Mouse (Mus musculus) stomach, embryonic 15.5 days (tissue): ENCODE measurements at regions not wholly inside any gene's neighbourhood (a gene's known extent, or its start where the extent isn't known, plus 50 kb on each side); places are given as distances from the start of the nearest gene placed in this dataset.

Experiments used
- ATAC-seq: fragments of 200-750 bp; cut with Nextera tagmentation; 2 replicates; pipeline ENCODE4 v1.8.0; 2017; ENCODE audit warnings: low read depth, moderate number of reproducible peaks, moderate TSS enrichment; ENCODE audit not compliant: insufficient read depth, low FRiP score
- H3K27ac ChIP-seq: fragments of 300-500 bp; sonication (generic); 2 replicates; pipeline ENCODE4 v1.5.1; 2015; ENCODE audit warnings: mild to moderate bottlenecking, inconsistent platforms
- H3K27me3 ChIP-seq: fragments of 300-500 bp; sonication (generic); replicated peaks from 2 replicates; pipeline ENCODE4 v1.6.1; 2015; ENCODE audit warnings: inconsistent platforms
- H3K36me3 ChIP-seq: fragments of 300-500 bp; sonication (generic); 2 replicates; pipeline ENCODE4 v1.6.1; 2015; ENCODE audit warnings: inconsistent platforms
- H3K4me1 ChIP-seq: fragments of 300-500 bp; sonication (generic); 2 replicates; pipeline ENCODE4 v1.6.1; 2015; ENCODE audit warnings: inconsistent platforms
- H3K4me2 ChIP-seq: fragments of 300-500 bp; sonication (generic); 2 replicates; pipeline ENCODE4 v1.6.1; 2015; ENCODE audit warnings: mild to moderate bottlenecking, inconsistent platforms
- H3K4me3 ChIP-seq: fragments of 300-500 bp; sonication (generic); replicated peaks from 2 replicates; pipeline ENCODE4 v1.5.1; 2015; ENCODE audit warnings: inconsistent platforms
- H3K9ac ChIP-seq: fragments of 300-500 bp; sonication (generic); 2 replicates; pipeline ENCODE4 v1.6.1; 2015; ENCODE audit warnings: inconsistent platforms
- H3K9me3 ChIP-seq: fragments of 300-500 bp; sonication (generic); 2 replicates; pipeline ENCODE4 v1.6.1; 2016; ENCODE audit warnings: inconsistent platforms
- WGBS: fragments of 180-500 bp; shearing (Covaris S2); methylation state at CpG from one replicate; pipeline ENCODE4 v1.1.7; 2015; 5-methylcytosine and 5-hydroxymethylcytosine counted together

DNA sequence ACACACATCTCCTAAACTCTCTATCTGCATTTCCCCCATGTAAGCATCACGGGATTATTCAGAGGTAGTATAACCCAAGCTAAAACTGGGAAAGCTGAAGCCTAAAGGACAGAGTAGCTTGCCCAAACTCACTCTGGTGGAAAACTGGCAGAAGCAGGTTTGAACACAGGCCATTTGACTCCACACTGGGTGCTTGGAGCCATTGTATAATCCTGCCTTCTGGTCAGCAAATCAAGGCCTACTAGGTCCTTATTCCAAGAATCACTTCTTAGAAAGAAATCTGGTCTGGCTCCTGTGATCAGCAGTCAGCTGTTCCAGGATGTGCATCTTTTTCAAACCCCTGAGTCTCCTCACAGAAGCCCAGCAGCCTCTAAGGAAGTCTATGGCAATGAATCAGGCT lies 582.4 kb downstream of the Nfib start:
- no peak overlapping the region for H3K9ac ChIP-seq
- H3K27ac ChIP-seq = no peak overlapping the region
- no peaks in the 10 kb centered on the region for H3K27me3 ChIP-seq
- H3K4me2 ChIP-seq = no peak overlapping the region
- 97% methylated on average over 1 of the region's 1 CpGs for WGBS
- H3K9me3 ChIP-seq = no peaks in the 10 kb centered on the region
- no peak for ATAC-seq
- no peak overlapping the region for H3K4me3 ChIP-seq
- no peaks in the 10 kb centered on the region for H3K36me3 ChIP-seq
- H3K4me1 ChIP-seq = no peaks in the 10 kb centered on the region

- Histone ChIP-seq H3K9ac (no peak overlapping the region), H3K27ac (no peak overlapping the region), H3K27me3 (no peaks in the 10 kb centered on the region), H3K4me3 (no peak overlapping the region), H3K36me3 (no peaks in the 10 kb centered on the region), H3K4me1 (no peaks in the 10 kb centered on the region), H3K4me2 (no peak overlapping the region), H3K9me3 (no peaks in the 10 kb centered on the region)
- 79% methylated on average over 4 of the region's 4 CpGs for WGBS
- ATAC-seq = no peak
These were observed 584.8 kb downstream of the Nfib start for GRCm38 (mm10) chr4:82120796-82121195.

GRCm38 (mm10) chr4:82120326-82120725 lies 585.2 kb downstream of the Nfib start:
- ATAC-seq = no peak
- no peak overlapping the region for H3K27ac ChIP-seq
- H3K9me3 ChIP-seq = no peaks in the 10 kb centered on the region
- H3K36me3 ChIP-seq = no peaks in the 10 kb centered on the region
- WGBS = 60% methylated on average over 1 of the region's 1 CpGs
- no peak overlapping the region for H3K4me3 ChIP-seq
- H3K4me2 ChIP-seq = no peak overlapping the region
- no peak overlapping the region for H3K9ac ChIP-seq
- no peaks in the 10 kb centered on the region for H3K4me1 ChIP-seq
- no peaks in the 10 kb centered on the region for H3K27me3 ChIP-seq

DNA sequence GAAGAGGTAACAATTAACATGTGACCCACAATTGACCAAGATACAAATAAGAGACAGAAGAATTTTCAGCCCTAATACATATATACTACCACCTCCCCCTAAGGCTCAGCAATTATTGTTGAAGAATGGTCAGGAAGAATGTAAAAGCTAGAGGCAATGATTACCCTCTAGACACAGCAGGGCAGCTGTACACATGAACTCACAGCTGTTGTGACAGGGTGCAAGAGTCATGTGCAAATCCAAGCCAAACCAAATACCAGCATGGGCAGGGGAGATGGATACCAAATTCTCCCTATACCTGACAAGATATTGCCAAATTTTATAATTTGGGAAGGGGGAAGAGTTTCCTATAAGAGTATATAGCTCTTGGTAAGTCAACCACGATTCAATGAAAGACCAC lies 603.7 kb downstream of the Nfib start:
- Histone ChIP-seq H3K4me3 (no peak overlapping the region), H3K36me3 (no peaks in the 10 kb centered on the region), H3K27ac (no peak overlapping the region), H3K4me2 (no peak overlapping the region), H3K4me1 (no peaks in the 10 kb centered on the region), H3K9ac (no peak overlapping the region), H3K9me3 (no peaks in the 10 kb centered on the region), H3K27me3 (no peaks in the 10 kb centered on the region)
- ATAC-seq = no peak
- 94% methylated on average over 1 of the region's 1 CpGs for WGBS

DNA sequence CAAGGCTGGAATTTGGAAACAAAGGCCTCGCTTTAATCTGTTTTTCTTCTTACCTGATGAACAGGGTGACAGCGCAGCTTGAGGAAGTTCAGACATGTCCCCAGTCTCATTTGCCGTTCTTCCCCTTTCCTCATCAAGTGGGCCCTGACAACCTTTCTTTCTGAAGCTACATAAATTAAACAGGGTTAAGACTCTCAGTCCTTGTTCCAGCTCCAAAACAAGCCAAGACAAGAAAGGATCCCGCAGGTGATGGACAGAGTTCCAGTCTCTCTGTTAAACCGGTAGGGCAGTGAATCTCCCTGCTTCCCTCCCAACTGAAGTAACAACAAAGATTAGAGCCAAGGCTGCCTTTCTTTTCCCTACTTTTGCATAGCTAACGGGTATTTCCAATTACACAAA lies 605.6 kb downstream of the Nfib start:
- WGBS = 66% methylated on average over 6 of the region's 6 CpGs
- Histone ChIP-seq H3K27me3 (no peaks in the 10 kb centered on the region), H3K9ac (no peak overlapping the region), H3K4me1 (no peaks in the 10 kb centered on the region), H3K4me2 (no peak overlapping the region), H3K9me3 (no peaks in the 10 kb centered on the region), H3K27ac (no peak overlapping the region), H3K36me3 (no peaks in the 10 kb centered on the region), H3K4me3 (no peak overlapping the region)
- no peak; the same call in 1 of the 2 replicates for ATAC-seq

GRCm38 (mm10) chr4:82098986-82099969 lies 606.3 kb downstream of the Nfib start:
- Histone ChIP-seq H3K4me1 (no peaks in the 10 kb centered on the region), H3K4me2 (no peak overlapping the region), H3K4me3 (no peak overlapping the region), H3K27me3 (no peaks in the 10 kb centered on the region), H3K9ac (no peak overlapping the region), H3K27ac (peak overlapping the region; percentile 11; the same call in 1 of the 2 replicates), H3K36me3 (no peaks in the 10 kb centered on the region), H3K9me3 (no peaks in the 10 kb centered on the region)
- no peak for ATAC-seq
- WGBS = 79% methylated on average over 13 of the region's 13 CpGs

GRCm38 (mm10) chr4:82092296-82093230 lies 613.0 kb downstream of the Nfib start:
- no peak overlapping the region for H3K27ac ChIP-seq
- no peak overlapping the region for H3K4me3 ChIP-seq
- H3K27me3 ChIP-seq = no peaks in the 10 kb centered on the region
- H3K4me2 ChIP-seq = no peak overlapping the region
- no peaks in the 10 kb centered on the region for H3K4me1 ChIP-seq
- H3K9ac ChIP-seq = no peak overlapping the region
- no peaks in the 10 kb centered on the region for H3K36me3 ChIP-seq
- WGBS = 75% methylated on average over 5 of the region's 5 CpGs
- no peak for ATAC-seq
- no peaks in the 10 kb centered on the region for H3K9me3 ChIP-seq

DNA sequence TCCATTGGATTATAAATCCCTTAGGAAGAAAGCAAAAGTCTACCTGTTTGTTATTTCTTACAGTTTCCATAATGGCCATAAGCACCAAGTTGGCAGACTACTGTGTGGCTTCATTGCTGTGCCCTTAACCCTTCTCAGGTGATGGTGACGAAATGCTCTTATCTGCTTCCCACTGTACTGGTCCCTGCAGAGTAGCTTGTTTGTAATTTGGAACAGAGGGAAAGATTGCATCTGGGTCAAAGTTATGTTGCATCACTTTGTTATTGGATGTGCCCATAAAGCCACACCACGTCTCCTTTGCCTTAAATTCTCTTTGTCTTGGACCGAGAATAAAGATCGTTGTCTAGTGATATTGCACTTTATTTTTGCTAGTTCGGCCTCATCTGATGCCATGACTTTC lies 615.9 kb downstream of the Nfib start:
- Histone ChIP-seq H3K27me3 (no peaks in the 10 kb centered on the region), H3K4me1 (no peaks in the 10 kb centered on the region), H3K9ac (no peak overlapping the region), H3K9me3 (no peaks in the 10 kb centered on the region), H3K36me3 (no peaks in the 10 kb centered on the region), H3K4me3 (no peak overlapping the region), H3K27ac (no peak overlapping the region), H3K4me2 (no peak overlapping the region)
- no peak for ATAC-seq
- 92% methylated on average over 5 of the region's 5 CpGs for WGBS

DNA sequence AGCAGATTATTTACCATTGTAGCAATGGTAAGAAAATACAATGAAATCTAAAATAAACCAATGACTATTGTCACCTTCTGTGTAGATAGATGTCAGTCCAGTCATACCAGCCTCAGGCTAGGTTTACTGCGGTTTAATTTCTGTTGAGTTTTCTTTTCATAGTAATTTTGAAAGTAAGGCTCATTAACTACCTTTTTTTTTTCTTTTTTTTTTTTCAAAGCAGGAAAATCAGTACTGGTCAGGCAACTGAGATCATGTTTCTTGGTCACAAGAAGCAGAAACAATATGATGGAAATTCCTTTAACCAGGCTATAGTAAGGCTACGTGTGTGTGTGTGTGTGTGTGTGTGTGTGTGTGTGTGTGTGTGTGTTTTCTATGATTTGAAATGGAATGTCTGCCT lies 622.0 kb downstream of the Nfib start:
- Histone ChIP-seq H3K9me3 (no peaks in the 10 kb centered on the region), H3K36me3 (no peaks in the 10 kb centered on the region), H3K9ac (no peak overlapping the region), H3K4me1 (no peaks in the 10 kb centered on the region), H3K27ac (no peak overlapping the region), H3K4me2 (no peak overlapping the region), H3K27me3 (no peaks in the 10 kb centered on the region), H3K4me3 (no peak overlapping the region)
- no peak for ATAC-seq
- 76% methylated on average over 2 of the region's 2 CpGs for WGBS

- Histone ChIP-seq H3K27me3 (no peaks in the 10 kb centered on the region), H3K9ac (no peak overlapping the region), H3K27ac (no peak overlapping the region), H3K4me3 (no peak overlapping the region), H3K4me2 (no peak overlapping the region), H3K4me1 (no peaks in the 10 kb centered on the region), H3K36me3 (no peaks in the 10 kb centered on the region), H3K9me3 (no peaks in the 10 kb centered on the region)
- ATAC-seq = no peak
- WGBS = 57% methylated on average over 3 of the region's 3 CpGs
These were observed 625.4 kb upstream of the Mpdz start for GRCm38 (mm10) chr4:82068050-82068449.

DNA sequence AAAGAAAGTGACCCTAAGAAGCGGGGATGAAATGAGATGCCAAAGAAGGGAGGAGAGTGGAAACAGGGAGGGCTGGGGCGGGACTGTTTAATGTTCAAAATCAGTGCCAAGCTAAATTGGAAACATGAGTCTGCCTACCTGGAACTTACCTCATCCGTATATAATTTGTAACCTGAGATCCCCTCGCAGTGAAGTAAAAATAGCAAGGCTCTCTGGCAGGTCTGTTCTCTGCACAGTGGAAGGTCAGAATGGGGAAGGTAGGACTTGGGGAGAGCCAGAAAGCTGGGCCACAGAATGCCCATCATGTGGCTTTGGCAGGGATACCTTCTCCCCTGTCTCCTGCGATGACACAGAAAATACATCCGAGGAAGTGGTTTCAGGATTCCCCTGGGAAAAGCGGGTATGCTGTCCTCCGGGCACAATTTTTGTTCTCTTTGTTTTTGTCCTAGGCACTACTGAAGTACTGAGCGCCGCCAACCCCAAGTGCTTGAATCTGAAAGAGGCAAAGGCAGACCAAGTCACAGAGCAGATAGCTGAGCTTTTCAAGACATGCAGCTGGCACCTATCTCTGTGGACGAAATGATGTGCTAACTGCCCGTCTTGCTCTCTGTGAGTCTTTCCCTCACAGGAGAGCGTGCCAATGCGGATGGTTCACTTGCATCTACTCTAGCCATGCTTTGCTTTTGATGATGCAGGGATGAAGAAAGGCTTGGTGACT lies 623.2 kb upstream of the Mpdz start:
- ATAC-seq = no peak
- Histone ChIP-seq H3K9ac (no peak overlapping the region), H3K9me3 (no peaks in the 10 kb centered on the region), H3K4me3 (no peak overlapping the region), H3K27me3 (no peaks in the 10 kb centered on the region), H3K27ac (no peak overlapping the region), H3K36me3 (no peaks in the 10 kb centered on the region), H3K4me2 (no peak overlapping the region; the same call in 1 of the 2 replicates), H3K4me1 (no peaks in the 10 kb centered on the region)
- WGBS = 64% methylated on average over 14 of the region's 14 CpGs
